Mouse (Mus musculus) hindbrain, embryonic 11.5 days (tissue): ENCODE data around the gene Nacc2. TPM values are rescaled to one million over a fixed set of nuclear protein-coding genes. Genes with fewer than 3 reads are reported as not detected.

Source experiments
- ATAC-seq: fragments of 200-750 bp; cut with Nextera tagmentation; 2 replicates; pipeline ENCODE4 v1.8.0; 2017; ENCODE audit warnings: mild to moderate bottlenecking, moderate TSS enrichment, moderate library complexity; ENCODE audit not compliant: low FRiP score
- DNase-seq: peaks from one replicate; pipeline ENCODE4 v3.0.0-alpha.2; 2015; ENCODE audit warnings: low spot score
- H3K27ac ChIP-seq: fragments of 300-500 bp; sonication (generic); 2 replicates; pipeline ENCODE4 v1.5.1; 2014; ENCODE audit warnings: mild to moderate bottlenecking, low read depth, low read length
- H3K27me3 ChIP-seq: fragments of 300-500 bp; sonication (generic); 2 replicates; pipeline ENCODE4 v1.6.1; 2014; ENCODE audit warnings: mild to moderate bottlenecking, low read length, moderate library complexity, mixed read lengths; ENCODE audit not compliant: control insufficient read depth, insufficient read depth
- H3K36me3 ChIP-seq: fragments of 300-500 bp; sonication (generic); 2 replicates; pipeline ENCODE4 v1.6.1; 2014; ENCODE audit warnings: mild to moderate bottlenecking, low read length, moderate library complexity, mixed read lengths; ENCODE audit not compliant: control insufficient read depth, insufficient read depth
- H3K4me1 ChIP-seq: fragments of 300-500 bp; sonication (generic); replicated peaks from 2 replicates; pipeline ENCODE4 v1.6.1; 2014; ENCODE audit warnings: low read length, mixed read lengths; ENCODE audit not compliant: control insufficient read depth, insufficient read depth
- H3K4me2 ChIP-seq: fragments of 300-500 bp; sonication (generic); replicated peaks from 2 replicates; pipeline ENCODE4 v1.6.1; 2014; ENCODE audit warnings: mild to moderate bottlenecking, low read depth, low read length
- H3K4me3 ChIP-seq: fragments of 300-500 bp; sonication (generic); 2 replicates; pipeline ENCODE4 v1.5.1; 2014; ENCODE audit warnings: low read depth, low read length
- H3K9ac ChIP-seq: fragments of 300-500 bp; sonication (generic); 2 replicates; pipeline ENCODE4 v1.6.1; 2014; ENCODE audit warnings: low read depth, low read length
- H3K9me3 ChIP-seq: fragments of 300-500 bp; sonication (generic); 2 replicates; pipeline ENCODE4 v1.6.1; 2016; ENCODE audit warnings: low read length; ENCODE audit not compliant: control insufficient read depth
- WGBS: fragments of 180-500 bp; shearing (Covaris S2); extraction: QIAGEN DNeasy Blood & Tissue Kit; methylation state at CpG from one replicate; pipeline ENCODE4 v1.1.7; 2014; 5-methylcytosine and 5-hydroxymethylcytosine counted together
- polyA plus RNA-seq: library from polyadenylated mRNA; unstranded; fragments of >200 nt; fragmentation: Nextera tagmentation; extraction: Ambion mirVana; gene quantifications from 2 replicates; pipeline ENCODE4 v1.2.1, GENCODE M21; 2014

The Nacc2 gene
- polyA plus RNA-seq, 1 experiment from 2014 or later = 5.7 TPM

DNA sequence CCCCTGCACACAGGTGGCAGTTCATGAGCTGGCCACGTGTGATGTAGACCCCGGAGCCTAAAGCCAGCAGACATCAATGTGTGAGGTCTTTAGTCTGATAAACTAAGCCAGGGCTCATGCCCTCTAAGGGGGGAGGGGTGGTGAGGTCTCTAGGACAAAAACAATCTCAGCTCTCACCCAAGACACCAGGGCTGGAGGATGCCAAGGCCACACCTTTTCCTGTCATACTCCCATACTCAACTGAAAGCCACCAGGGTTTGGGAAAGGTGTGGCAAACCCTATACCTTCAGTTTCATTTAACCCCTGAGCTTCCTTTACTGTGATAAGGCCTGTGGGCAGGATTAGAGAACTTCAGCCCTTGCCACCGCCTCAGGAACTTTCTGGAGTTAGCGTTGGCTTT lies 60.8 kb downstream of the Nacc2 start:
- Histone ChIP-seq H3K27me3 (no peaks in the 10 kb centered on the region), H3K4me2 (no peak overlapping the region), H3K9me3 (no peaks in the 10 kb centered on the region), H3K36me3 (no peaks in the 10 kb centered on the region), H3K27ac (no peak overlapping the region), H3K4me3 (no peak overlapping the region), H3K9ac (no peak overlapping the region), H3K4me1 (no peaks in the 10 kb centered on the region)
- ATAC-seq = no peak
- DNase-seq = no peak
- WGBS = 77% methylated on average over 4 of the region's 4 CpGs

DNA sequence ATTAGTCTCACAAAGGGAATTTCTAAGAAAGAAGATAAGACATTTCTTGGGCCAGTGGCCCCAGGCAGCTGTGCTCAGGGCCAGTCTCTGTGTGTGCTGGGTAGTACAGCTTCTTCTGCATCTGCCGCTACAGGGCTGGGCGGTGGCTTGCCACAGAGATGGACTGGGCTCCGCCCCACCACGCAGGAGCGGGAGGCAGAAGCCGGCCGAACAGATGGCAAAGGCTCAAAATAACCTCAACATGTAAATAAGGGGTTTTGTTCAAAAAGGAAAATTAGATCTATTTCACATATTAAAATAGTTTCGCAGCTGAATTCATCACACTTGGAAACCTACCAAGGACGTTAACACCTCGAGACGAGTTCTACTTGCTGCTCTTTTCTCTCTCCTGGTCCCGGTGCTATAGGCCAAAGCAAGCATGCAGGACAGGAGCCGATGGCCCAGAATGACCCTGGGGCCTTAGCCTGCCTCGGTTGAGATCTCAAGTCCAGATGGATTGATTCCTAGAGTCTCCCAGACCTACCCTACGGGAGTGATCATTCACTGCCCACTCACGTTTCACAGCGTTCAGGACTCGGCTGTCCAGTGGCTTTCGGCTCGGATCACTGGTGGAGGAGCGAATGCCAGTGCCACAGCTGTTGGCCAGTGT lies 61.9 kb downstream of the Nacc2 start:
- no peak overlapping the region for H3K4me2 ChIP-seq
- DNase-seq = peak; percentile 5
- no peaks in the 10 kb centered on the region for H3K9me3 ChIP-seq
- no peak overlapping the region for H3K9ac ChIP-seq
- 68% methylated on average over 21 of the region's 21 CpGs for WGBS
- no peaks in the 10 kb centered on the region for H3K36me3 ChIP-seq
- H3K4me3 ChIP-seq = no peak overlapping the region
- H3K27ac ChIP-seq = no peak overlapping the region
- ATAC-seq = no peak
- H3K27me3 ChIP-seq = no peaks in the 10 kb centered on the region
- no peaks in the 10 kb centered on the region for H3K4me1 ChIP-seq

DNA sequence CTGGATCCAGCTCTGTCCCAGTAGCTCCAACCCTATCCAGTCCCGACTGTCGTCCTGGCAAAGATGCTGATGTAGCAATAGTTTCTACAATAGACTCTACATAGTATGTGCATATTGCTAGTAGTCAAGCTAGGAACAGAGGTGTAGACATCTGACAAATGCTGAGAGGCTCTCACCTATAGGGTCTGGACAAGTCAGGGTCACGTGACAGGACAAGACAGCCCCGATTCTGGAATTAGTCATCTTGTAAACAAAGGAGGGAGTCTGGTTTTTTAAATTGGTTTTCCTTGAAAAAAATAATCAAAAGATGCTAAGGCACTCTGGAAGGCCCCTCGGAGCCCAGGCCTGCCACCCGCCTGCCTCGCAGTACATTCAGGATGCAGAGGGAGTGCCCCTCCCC lies 66.0 kb downstream of the Nacc2 start:
- Histone ChIP-seq H3K4me3 (no peak overlapping the region), H3K4me1 (no peaks in the 10 kb centered on the region), H3K36me3 (no peaks in the 10 kb centered on the region), H3K27me3 (no peaks in the 10 kb centered on the region), H3K9ac (no peak overlapping the region), H3K9me3 (no peaks in the 10 kb centered on the region), H3K4me2 (no peak overlapping the region), H3K27ac (no peak overlapping the region)
- DNase-seq (no peak), ATAC-seq (no peak)
- 88% methylated on average over 7 of the region's 7 CpGs for WGBS

GRCm38 (mm10) chr2:26056226-26056625 lies 66.8 kb downstream of the Nacc2 start:
- Histone ChIP-seq H3K9ac (no peak overlapping the region), H3K4me3 (no peak overlapping the region), H3K4me2 (no peak overlapping the region), H3K36me3 (no peaks in the 10 kb centered on the region), H3K9me3 (no peaks in the 10 kb centered on the region), H3K27ac (no peak overlapping the region), H3K27me3 (no peaks in the 10 kb centered on the region), H3K4me1 (no peaks in the 10 kb centered on the region)
- ATAC-seq = no peak
- 73% methylated on average over 5 of the region's 5 CpGs for WGBS
- no peak for DNase-seq

- Histone ChIP-seq H3K27me3 (no peaks in the 10 kb centered on the region), H3K27ac (no peak overlapping the region), H3K4me3 (no peak overlapping the region), H3K4me2 (no peak overlapping the region), H3K9ac (no peak overlapping the region), H3K36me3 (no peaks in the 10 kb centered on the region), H3K9me3 (no peaks in the 10 kb centered on the region), H3K4me1 (no peaks in the 10 kb centered on the region)
- ATAC-seq (no peak), DNase-seq (no peak)
- 54% methylated on average over 2 of the region's 2 CpGs for WGBS
Observed at GRCm38 (mm10) chr2:26055747-26056102, 67.3 kb downstream of the Nacc2 start.

DNA sequence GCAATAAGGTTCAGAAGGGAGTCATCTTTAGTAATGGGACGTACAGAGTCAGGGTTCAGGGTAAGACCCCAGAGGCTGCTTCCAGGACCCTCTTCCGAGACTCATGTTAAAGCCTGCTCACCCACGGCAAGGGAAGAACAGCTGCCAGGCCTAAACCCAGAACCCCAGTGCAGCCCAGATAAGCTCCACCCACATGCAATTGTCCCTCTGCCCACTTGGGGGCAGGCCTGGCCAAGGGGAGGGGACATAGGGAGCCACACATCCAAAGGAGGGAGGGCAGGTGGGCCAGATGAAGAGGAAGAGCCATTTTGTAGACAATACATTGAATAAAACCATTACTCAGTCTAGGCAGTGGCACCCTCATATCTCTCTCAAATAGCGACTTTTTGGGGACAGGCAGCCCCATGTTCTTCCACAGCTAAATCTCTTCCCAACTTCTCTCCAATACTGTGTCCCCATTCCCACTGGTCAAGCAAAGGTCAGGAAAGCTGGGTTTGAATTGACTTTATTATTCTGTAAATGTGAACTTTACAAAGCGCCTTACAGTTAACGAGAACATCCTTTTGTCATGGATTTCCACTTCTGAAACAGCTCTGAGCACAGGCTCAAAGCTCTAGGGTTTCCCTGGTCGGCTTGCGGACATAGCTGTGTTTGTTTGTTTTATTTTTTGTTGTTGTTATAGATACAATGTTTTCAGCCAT lies 67.8 kb downstream of the Nacc2 start:
- Histone ChIP-seq H3K4me1 (no peaks in the 10 kb centered on the region), H3K27me3 (no peaks in the 10 kb centered on the region), H3K9me3 (no peaks in the 10 kb centered on the region), H3K27ac (no peak overlapping the region), H3K36me3 (no peaks in the 10 kb centered on the region), H3K9ac (no peak overlapping the region), H3K4me2 (no peak overlapping the region), H3K4me3 (no peak overlapping the region)
- DNase-seq (peak; percentile 85), ATAC-seq (peak; percentile 67; the same call in 1 of the 2 replicates)
- WGBS = 34% methylated on average over 8 of the region's 8 CpGs

GRCm38 (mm10) chr2:26052806-26053205 lies 70.2 kb downstream of the Nacc2 start:
- DNase-seq = no peak
- Histone ChIP-seq H3K4me1 (no peaks in the 10 kb centered on the region), H3K4me2 (no peak overlapping the region), H3K9me3 (no peaks in the 10 kb centered on the region), H3K27ac (no peak overlapping the region), H3K9ac (no peak overlapping the region), H3K27me3 (no peaks in the 10 kb centered on the region), H3K36me3 (no peaks in the 10 kb centered on the region), H3K4me3 (no peak overlapping the region)
- 54% methylated on average over 4 of the region's 4 CpGs for WGBS
- ATAC-seq = no peak

- Histone ChIP-seq H3K4me2 (no peak overlapping the region), H3K4me1 (no peaks in the 10 kb centered on the region), H3K9ac (no peak overlapping the region), H3K27me3 (no peaks in the 10 kb centered on the region), H3K4me3 (no peak overlapping the region), H3K36me3 (no peaks in the 10 kb centered on the region), H3K27ac (no peak overlapping the region), H3K9me3 (no peaks in the 10 kb centered on the region)
- ATAC-seq (no peak), DNase-seq (no peak)
- 75% methylated on average over 5 of the region's 5 CpGs for WGBS
Observed at GRCm38 (mm10) chr2:26048816-26049215, 74.2 kb downstream of the Nacc2 start.

DNA sequence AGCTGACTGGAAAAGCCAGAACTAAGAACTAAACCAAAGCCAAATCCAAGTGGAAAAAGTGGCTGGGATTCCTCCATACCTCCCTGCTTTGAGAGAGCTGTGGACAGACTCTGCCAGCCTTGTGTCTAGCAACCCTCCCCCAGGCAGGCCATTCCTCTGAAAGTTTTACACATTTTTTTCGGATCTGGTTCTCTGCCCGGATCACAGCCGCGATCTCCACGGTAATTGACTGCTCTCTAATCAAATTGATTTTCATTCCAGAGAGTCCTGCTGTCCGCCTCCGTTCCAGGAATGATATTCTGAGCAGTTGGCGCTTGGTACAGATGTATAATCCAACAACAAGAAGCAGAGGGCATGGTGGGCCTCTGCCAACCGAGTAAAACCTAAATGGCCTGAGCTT lies 78.8 kb downstream of the Nacc2 start:
- DNase-seq = no peak
- ATAC-seq = no peak
- Histone ChIP-seq H3K4me1 (no peaks in the 10 kb centered on the region), H3K27me3 (no peaks in the 10 kb centered on the region), H3K9ac (no peak overlapping the region), H3K4me2 (no peak overlapping the region), H3K4me3 (no peak overlapping the region), H3K27ac (no peak overlapping the region), H3K36me3 (no peaks in the 10 kb centered on the region), H3K9me3 (no peaks in the 10 kb centered on the region)
- WGBS = 90% methylated on average over 9 of the region's 9 CpGs
